Mouse (Mus musculus): ENCODE measurements around the gene Lrrc51. TPM values are rescaled to one million over a fixed set of nuclear protein-coding genes. Genes with fewer than 3 reads are reported as not detected.
"Not testable (repeated sequence)": the region's sequence is repeated elsewhere in the genome, so short reads cannot be mapped to it uniquely, and the experiment has no call there.

Lrrc51 gene
- polyA plus RNA-seq, 1 experiment from 2014 or later: 9.6 TPM

DNA sequence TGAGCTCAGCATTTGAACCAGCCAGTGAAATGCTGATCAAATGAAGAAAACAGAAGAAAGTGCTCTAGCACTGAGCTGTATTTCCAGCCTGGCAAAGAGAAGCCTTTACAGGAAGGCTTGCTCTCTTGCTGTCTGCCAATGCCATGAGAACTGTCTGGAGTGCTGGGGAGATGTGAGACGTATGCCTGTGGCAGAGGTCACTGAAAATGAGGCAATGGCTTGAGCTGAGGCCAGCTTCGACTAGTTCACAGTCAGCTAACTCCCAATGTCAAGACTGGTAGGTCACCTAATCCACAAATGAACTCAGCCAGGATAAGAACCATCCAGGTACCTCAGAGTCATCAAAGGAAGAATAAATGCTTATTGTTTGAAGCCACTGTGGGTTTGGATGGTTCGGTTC, 5.6 kb downstream of the Lrrc51 start:
- Histone ChIP-seq H3K4me2 (ENCODE audit: low read length) (no peak overlapping the region), H3K9ac (replicated peaks; ENCODE audit: low read depth, low read length) (no peak overlapping the region), H3K9me3 (ENCODE audit: control insufficient read depth, low read length) (no peaks in the 10 kb centered on the region), H3K27ac (ENCODE audit: low read length) (no peak overlapping the region), H3K4me1 (replicated peaks; ENCODE audit: control insufficient read depth, insufficient read depth, low read length) (peaks cover 5% of the 10 kb centered on the region; the same call in 1 of the 2 replicates), H3K27me3 (replicated peaks; ENCODE audit: control insufficient read depth, insufficient read depth, low read length) (no peaks in the 10 kb centered on the region), H3K4me3 (replicated peaks; ENCODE audit: low read length) (no peak overlapping the region), H3K36me3 (ENCODE audit: control insufficient read depth, insufficient read depth) (no peaks in the 10 kb centered on the region)
- no peak for ATAC-seq
- 84% methylated on average over 3 of the region's 3 CpGs for WGBS

DNA sequence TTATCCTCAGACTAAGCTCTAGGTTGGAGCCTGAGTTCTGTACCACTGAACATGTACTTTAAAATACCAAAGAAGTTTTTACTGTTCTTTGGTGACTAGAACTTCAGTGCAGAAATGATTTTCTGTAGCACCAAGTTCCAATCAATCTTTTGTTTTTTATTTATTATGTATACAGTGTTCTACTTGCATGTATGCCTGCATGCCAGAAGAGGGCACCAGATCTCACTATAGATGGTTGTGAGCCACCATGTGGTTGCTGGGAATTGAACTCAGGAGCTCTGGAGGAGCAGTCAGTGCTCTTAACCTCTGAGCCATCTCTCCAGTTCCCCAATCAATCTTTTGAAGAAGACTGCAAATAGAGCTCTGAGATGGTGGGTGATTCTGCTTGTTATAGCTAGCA, 7.8 kb downstream of the Lrrc51 start:
- H3K4me1 ChIP-seq (replicated peaks; ENCODE audit: control insufficient read depth, insufficient read depth, low read length); H3K4me2 ChIP-seq (ENCODE audit: low read length); H3K4me3 ChIP-seq (replicated peaks; ENCODE audit: low read length); H3K9ac ChIP-seq (replicated peaks; ENCODE audit: low read depth, low read length); H3K9me3 ChIP-seq (ENCODE audit: control insufficient read depth, low read length); H3K27me3 ChIP-seq (replicated peaks; ENCODE audit: control insufficient read depth, insufficient read depth, low read length); ATAC-seq; H3K36me3 ChIP-seq (ENCODE audit: control insufficient read depth, insufficient read depth); H3K27ac ChIP-seq (ENCODE audit: low read length): not testable (repeated sequence)

DNA sequence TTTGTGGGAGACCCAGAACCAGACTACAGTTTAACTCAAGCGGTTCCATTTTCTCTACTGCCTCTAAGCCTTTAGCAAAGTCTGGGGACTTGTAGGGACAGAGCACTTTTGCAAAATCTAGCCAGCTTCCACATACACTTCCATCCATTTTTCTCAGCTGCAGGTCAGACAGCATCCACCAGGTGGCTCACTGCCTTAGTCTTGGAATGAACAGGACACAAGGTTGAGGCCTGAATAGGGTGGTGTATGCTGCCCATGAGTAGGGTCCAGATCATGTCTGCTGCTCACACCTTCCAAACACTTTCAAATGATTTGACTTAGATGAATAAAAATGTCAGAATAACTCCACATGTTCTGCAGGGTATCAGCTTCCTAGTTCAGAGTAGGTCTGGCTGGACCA, 15.6 kb downstream of the Lrrc51 start:
- Histone ChIP-seq H3K4me3 (replicated peaks; ENCODE audit: low read length) (no peak overlapping the region), H3K27me3 (replicated peaks; ENCODE audit: control insufficient read depth, insufficient read depth, low read length) (no peaks in the 10 kb centered on the region), H3K4me1 (replicated peaks; ENCODE audit: control insufficient read depth, insufficient read depth, low read length) (no peaks in the 10 kb centered on the region), H3K4me2 (ENCODE audit: low read length) (no peak overlapping the region), H3K9ac (replicated peaks; ENCODE audit: low read depth, low read length) (no peak overlapping the region), H3K36me3 (ENCODE audit: control insufficient read depth, insufficient read depth) (peaks cover 12% of the 10 kb centered on the region), H3K9me3 (ENCODE audit: control insufficient read depth, low read length) (no peaks in the 10 kb centered on the region), H3K27ac (ENCODE audit: low read length) (no peak overlapping the region)
- WGBS: 15% methylated on average over 1 of the region's 1 CpGs
- peak; percentile 69 for ATAC-seq

DNA sequence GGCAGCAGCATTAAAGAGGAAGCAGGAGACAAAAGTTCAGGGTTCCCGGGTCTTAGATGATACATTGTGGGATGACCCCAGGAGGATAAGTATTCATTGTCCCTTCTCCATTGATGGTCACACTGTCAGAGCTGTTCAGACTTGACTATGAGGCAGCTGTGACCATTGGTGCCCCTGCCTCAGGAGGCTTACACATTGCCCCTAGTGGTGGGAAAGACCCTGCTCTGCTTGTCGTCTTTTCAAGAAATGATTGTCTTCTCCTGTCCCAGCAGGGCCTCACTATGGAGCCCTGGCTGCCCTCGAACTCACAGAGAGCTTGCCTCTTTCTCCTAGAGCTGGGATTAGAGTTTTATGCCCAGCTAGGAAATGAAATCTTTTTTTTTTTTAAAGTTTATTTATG, 21.7 kb downstream of the Lrrc51 start:
- H3K9ac ChIP-seq (replicated peaks; ENCODE audit: low read depth, low read length): no peak overlapping the region
- H3K27ac ChIP-seq (ENCODE audit: low read length): no peak overlapping the region
- H3K4me3 ChIP-seq (replicated peaks; ENCODE audit: low read length): no peak overlapping the region
- peaks cover 26% of the 10 kb centered on the region for H3K36me3 ChIP-seq (ENCODE audit: control insufficient read depth, insufficient read depth)
- H3K9me3 ChIP-seq (ENCODE audit: control insufficient read depth, low read length): no peaks in the 10 kb centered on the region
- WGBS: 68% methylated on average over 3 of the region's 3 CpGs
- no peak for ATAC-seq
- no peaks in the 10 kb centered on the region for H3K27me3 ChIP-seq (replicated peaks; ENCODE audit: control insufficient read depth, insufficient read depth, low read length)
- H3K4me2 ChIP-seq (ENCODE audit: low read length): no peak overlapping the region
- peaks cover 9% of the 10 kb centered on the region for H3K4me1 ChIP-seq (replicated peaks; ENCODE audit: control insufficient read depth, insufficient read depth, low read length)

DNA sequence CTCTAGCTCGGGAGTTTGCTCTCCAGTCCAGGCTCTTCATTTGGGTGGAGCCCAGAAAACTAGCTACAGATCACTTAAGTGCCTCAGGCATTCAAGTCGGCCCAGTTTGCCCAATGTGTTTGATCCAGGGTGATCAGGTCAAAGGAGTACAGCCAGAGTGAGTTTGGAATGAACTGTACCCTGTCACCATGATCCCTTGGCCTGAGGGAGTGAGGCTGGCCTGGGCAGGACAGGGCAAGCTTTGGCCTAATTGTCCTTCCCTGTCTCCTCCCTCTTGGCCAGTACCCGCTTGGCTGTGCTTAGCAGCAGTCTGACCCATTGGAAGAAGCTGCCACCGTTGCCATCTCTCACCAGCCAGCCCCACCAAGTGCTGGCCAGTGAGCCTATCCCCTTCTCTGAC, 23.6 kb downstream of the Lrrc51 start:
- Histone ChIP-seq H3K4me3 (replicated peaks; ENCODE audit: low read length) (no peak overlapping the region), H3K4me2 (ENCODE audit: low read length) (no peak overlapping the region), H3K27ac (ENCODE audit: low read length) (no peak overlapping the region), H3K9me3 (ENCODE audit: control insufficient read depth, low read length) (no peaks in the 10 kb centered on the region), H3K27me3 (replicated peaks; ENCODE audit: control insufficient read depth, insufficient read depth, low read length) (no peaks in the 10 kb centered on the region), H3K36me3 (ENCODE audit: control insufficient read depth, insufficient read depth) (peaks cover 26% of the 10 kb centered on the region), H3K9ac (replicated peaks; ENCODE audit: low read depth, low read length) (no peak overlapping the region), H3K4me1 (replicated peaks; ENCODE audit: control insufficient read depth, insufficient read depth, low read length) (peaks cover 18% of the 10 kb centered on the region)
- 93% methylated on average over 4 of the region's 4 CpGs for WGBS
- ATAC-seq: no peak

DNA sequence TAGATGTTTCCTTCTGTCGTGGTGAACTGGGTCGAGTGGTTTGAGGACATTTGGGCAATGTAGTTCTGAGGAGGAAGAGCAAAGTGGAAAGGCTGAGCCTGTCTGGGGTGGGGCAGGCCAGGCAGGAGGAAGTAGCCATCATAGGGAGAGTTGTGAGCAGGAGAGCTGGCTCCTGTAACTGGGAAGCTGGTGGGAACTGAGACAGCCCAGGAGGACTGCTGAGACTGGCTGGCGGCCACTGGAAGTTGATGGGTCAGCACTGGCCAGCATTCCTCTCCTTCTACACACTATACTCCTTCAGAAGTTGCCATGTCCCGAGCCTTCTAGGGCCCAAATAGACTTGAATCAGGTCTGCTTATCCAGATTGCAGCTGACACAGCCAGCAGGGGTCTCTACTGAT, 25.3 kb downstream of the Lrrc51 start:
- peaks cover 16% of the 10 kb centered on the region for H3K36me3 ChIP-seq (ENCODE audit: control insufficient read depth, insufficient read depth)
- ATAC-seq: no peak
- peaks cover 22% of the 10 kb centered on the region for H3K4me1 ChIP-seq (replicated peaks; ENCODE audit: control insufficient read depth, insufficient read depth, low read length)
- no peak overlapping the region for H3K27ac ChIP-seq (ENCODE audit: low read length)
- H3K27me3 ChIP-seq (replicated peaks; ENCODE audit: control insufficient read depth, insufficient read depth, low read length): no peaks in the 10 kb centered on the region
- 83% methylated on average over 4 of the region's 4 CpGs for WGBS
- no peak overlapping the region for H3K4me2 ChIP-seq (ENCODE audit: low read length)
- H3K4me3 ChIP-seq (replicated peaks; ENCODE audit: low read length): no peak overlapping the region
- H3K9ac ChIP-seq (replicated peaks; ENCODE audit: low read depth, low read length): no peak overlapping the region
- no peaks in the 10 kb centered on the region for H3K9me3 ChIP-seq (ENCODE audit: control insufficient read depth, low read length)

DNA sequence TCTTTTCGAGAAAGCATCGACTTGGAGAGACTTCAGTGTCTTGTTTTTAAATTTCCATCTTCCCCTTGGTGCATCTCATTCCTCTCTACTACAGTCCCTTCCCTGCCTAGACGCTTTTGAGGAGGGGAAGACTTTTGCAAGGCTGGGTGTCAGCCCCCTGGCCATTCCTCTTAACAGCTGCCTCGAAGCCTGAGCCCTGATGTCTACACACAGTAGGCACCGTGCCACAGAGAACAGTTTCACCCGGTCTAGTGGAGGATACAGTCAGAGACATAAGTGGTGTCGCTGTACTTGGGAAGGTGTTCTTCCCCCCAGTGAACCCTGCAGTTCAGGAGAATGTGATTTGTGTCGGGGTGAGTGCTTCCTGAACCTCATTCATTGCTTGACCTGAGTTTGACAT, 27.0 kb downstream of the Lrrc51 start:
- Histone ChIP-seq H3K4me3 (replicated peaks; ENCODE audit: low read length) (peak overlapping the region; percentile 72), H3K4me1 (replicated peaks; ENCODE audit: control insufficient read depth, insufficient read depth, low read length) (peaks cover 22% of the 10 kb centered on the region), H3K9me3 (ENCODE audit: control insufficient read depth, low read length) (no peaks in the 10 kb centered on the region), H3K27ac (ENCODE audit: low read length) (no peak overlapping the region), H3K27me3 (replicated peaks; ENCODE audit: control insufficient read depth, insufficient read depth, low read length) (no peaks in the 10 kb centered on the region), H3K9ac (replicated peaks; ENCODE audit: low read depth, low read length) (peak overlapping the region; percentile 76; the same call in 1 of the 2 replicates), H3K36me3 (ENCODE audit: control insufficient read depth, insufficient read depth) (peaks cover 5% of the 10 kb centered on the region; the same call in 1 of the 2 replicates), H3K4me2 (ENCODE audit: low read length) (peak overlapping the region; percentile 79)
- ATAC-seq: no peak
- WGBS: 84% methylated on average over 8 of the region's 8 CpGs

DNA sequence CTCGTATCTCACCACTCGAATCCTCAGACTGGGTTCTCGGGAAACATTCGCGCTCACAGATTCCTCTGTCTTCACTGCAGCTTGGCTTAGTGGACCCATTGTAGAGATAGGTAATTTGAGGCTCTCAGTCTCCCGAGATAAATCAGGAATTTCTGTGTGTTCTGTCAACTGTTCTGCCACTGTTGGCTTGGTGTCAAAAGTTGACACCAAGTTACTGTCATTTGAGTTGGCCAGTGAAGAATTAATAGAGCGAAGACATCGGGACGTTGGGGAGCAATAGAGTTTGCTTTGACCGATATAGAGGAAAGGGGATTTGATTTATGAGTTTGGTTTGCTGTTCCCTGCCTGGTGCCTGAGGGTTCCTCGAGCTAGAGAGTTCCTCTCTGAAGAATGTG, 27.4 kb downstream of the Lrrc51 start, which contains the start of gene Tomt:
Gene Tomt (minus strand): TSS at position 73 of the 395 bp plus-strand sequence.
- 22% methylated on average over 11 of the region's 11 CpGs for WGBS
- H3K9ac ChIP-seq (replicated peaks; ENCODE audit: low read depth, low read length): peak within 1 kb of the TSS; percentile 76
- ATAC-seq: no peak
- no peaks in the 10 kb centered on the region for H3K27me3 ChIP-seq (replicated peaks; ENCODE audit: control insufficient read depth, insufficient read depth, low read length)
- H3K4me3 ChIP-seq (replicated peaks; ENCODE audit: low read length): peak within 1 kb of the TSS; percentile 72
- peaks cover 4% of the 10 kb centered on the region; the same call in 1 of the 2 replicates for H3K36me3 ChIP-seq (ENCODE audit: control insufficient read depth, insufficient read depth)
- peaks cover 22% of the 10 kb centered on the region for H3K4me1 ChIP-seq (replicated peaks; ENCODE audit: control insufficient read depth, insufficient read depth, low read length)
- H3K27ac ChIP-seq (ENCODE audit: low read length): peak within 1 kb of the TSS; percentile 90
- peak within 1 kb of the TSS; percentile 79 for H3K4me2 ChIP-seq (ENCODE audit: low read length)
- no peaks in the 10 kb centered on the region for H3K9me3 ChIP-seq (ENCODE audit: control insufficient read depth, low read length)

DNA sequence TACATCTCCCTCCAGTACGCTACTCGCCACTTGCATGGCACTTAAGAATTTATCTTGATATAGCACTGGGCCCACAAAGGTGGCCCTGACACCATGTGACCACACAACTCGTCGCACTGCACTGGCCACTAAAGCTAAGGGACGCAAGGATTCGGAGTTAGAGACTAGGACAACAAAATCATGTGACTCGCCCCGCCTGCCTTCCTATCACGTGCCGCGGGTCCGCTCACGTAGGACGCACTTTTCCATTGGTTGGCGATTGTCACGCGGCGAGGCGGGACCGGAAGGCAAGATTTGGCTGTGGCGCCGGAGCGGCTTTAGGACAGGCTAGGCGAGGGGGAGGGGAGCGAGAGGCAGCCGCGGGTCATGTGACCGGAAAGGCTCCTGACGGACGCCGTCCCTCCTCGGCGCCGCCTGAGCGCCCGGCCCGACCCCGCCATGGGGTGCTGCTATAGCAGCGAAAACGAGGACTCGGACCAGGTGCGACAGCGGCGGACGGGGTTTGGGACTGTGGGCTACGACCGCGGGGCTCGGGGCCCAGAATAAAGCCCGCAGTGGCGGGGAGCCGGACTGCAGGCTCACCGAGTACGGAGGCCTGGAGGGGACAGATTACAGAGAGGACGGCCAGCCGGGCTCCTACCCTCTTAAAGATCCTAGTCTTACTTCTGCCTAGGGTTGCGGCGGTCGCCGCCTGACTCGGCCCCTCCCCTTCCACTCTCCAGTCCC, 28.0 kb downstream of the Lrrc51 start, which contains the start of gene Lamtor1:
Gene Lamtor1 (plus strand): TSS at position 344 of the 726 bp plus-strand sequence.
- H3K4me2 ChIP-seq (ENCODE audit: low read length): peak within 1 kb of the TSS; percentile 79
- H3K27ac ChIP-seq (ENCODE audit: low read length): peak within 1 kb of the TSS; percentile 90
- H3K36me3 ChIP-seq (ENCODE audit: control insufficient read depth, insufficient read depth): peaks cover 4% of the 10 kb centered on the region; the same call in 1 of the 2 replicates
- no peaks in the 10 kb centered on the region for H3K9me3 ChIP-seq (ENCODE audit: control insufficient read depth, low read length)
- no peaks in the 10 kb centered on the region for H3K27me3 ChIP-seq (replicated peaks; ENCODE audit: control insufficient read depth, insufficient read depth, low read length)
- H3K4me3 ChIP-seq (replicated peaks; ENCODE audit: low read length): peak within 1 kb of the TSS; percentile 72
- H3K4me1 ChIP-seq (replicated peaks; ENCODE audit: control insufficient read depth, insufficient read depth, low read length): peaks cover 22% of the 10 kb centered on the region
- peak; percentile 98 for ATAC-seq
- WGBS: under 1% methylated on average over 60 of the region's 61 CpGs
- peak within 1 kb of the TSS; percentile 76 for H3K9ac ChIP-seq (replicated peaks; ENCODE audit: low read depth, low read length)

All from forebrain, embryonic 16.5 days (tissue).